8 mouse cellular contexts compared by ENCODE assay signal in the genomic region with DNA sequence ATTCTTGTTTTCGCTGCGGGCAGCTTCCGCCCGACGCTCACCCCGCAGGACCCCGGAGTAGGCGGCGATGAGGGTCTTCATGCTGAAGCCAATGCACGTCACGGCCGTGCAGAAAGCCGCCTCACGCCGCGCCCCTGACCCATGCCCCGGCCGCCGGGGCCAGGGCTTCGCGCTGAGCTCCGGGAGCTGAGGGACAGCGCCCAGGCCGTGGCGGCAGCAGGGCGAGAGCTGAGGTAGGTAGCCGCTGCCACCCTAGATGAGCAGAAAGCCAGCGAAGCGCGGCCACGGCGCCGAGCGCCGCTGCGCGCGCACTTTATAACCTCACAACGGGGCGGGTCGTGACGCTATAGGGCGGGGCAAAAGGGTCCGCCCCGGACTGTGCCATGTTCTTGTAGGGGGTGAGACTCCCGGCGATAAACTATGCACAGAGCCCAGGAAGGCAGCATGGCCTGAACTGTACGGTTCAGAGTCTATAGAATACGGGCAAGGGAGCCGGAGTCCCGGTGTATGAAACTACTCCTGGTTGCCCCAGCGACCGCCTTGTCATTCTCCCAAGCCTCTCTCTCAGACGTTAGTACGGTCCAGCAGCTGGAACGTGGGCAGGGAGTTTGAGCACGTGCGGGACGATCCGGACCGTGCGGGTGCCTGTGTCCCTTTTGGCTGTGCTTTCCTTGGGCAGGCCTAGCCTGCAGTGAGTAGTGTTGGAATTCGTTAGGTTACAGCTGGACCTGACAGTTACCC. TPM values are rescaled to one million over a fixed set of nuclear protein-coding genes. Genes with fewer than 3 reads are reported as not detected.
DNase-seq lines count a peak whose midpoint lies in the region; ATAC-seq and TF ChIP-seq lines count a peak whose summit lies in the region.

Gene Dgat2 (minus strand): TSS at position 288 of the 741 bp plus-strand sequence.

- H3K27ac ChIP-seq in MEL (ENCODE audit: control insufficient read depth, low read depth, low read length) = peak within 1 kb of the TSS; percentile 65
- peak within 1 kb of the TSS; percentile 83 for H3K27ac ChIP-seq in cerebellum, adult 2 months (ENCODE audit: insufficient read depth, low read length)
- H3K27ac ChIP-seq in lung, embryonic 16.5 days (ENCODE audit: low read length) = peak within 1 kb of the TSS; percentile 91

- H3K4me3 ChIP-seq in MEL (ENCODE audit: control insufficient read depth in 1 of 2, insufficient read depth in 1 of 2, low read depth in 2 of 2, low read length in 2 of 2) = peak within 1 kb of the TSS; percentile 49 to 70
- peak within 1 kb of the TSS; percentile 64 for H3K4me3 ChIP-seq in cerebellum, adult 2 months (replicated peaks; ENCODE audit: insufficient read depth, low read depth, low read length)
- H3K4me3 ChIP-seq in lung, embryonic 16.5 days (ENCODE audit: low read length) = peak within 1 kb of the TSS; percentile 80

- no peak for TF ChIP-seq CTCF in MEL (IDR thresholded peaks at IDR 0.05 in 2 of 3, conservative IDR thresholded peaks at IDR 0.05 in 1 of 3; ENCODE audit: control insufficient read depth in 1 of 3, insufficient read depth in 1 of 3, low read depth in 2 of 3, low read length in 3 of 3, poor library complexity in 1 of 3, severe bottlenecking in 1 of 3)
- no peak for TF ChIP-seq CTCF in cerebellum, adult 2 months (IDR thresholded peaks at IDR 0.05; ENCODE audit: borderline replicate concordance, insufficient read depth, low read depth, low read length)

- H3K4me2 ChIP-seq in lung, embryonic 16.5 days (ENCODE audit: low read depth, low read length) = peak within 1 kb of the TSS; percentile 98

- peak in 1 of 2 experiments; percentile 4; a peak in 1 of 4 replicates for TF ChIP-seq EP300 in MEL (IDR thresholded peaks at IDR 0.05; ENCODE audit: low read depth in 1 of 2, low read length in 2 of 2)

- H3K79me2 ChIP-seq in MEL (ENCODE audit: control insufficient read depth, insufficient read depth, low read length, poor library complexity) = no peaks in the 10 kb centered on the region; the same call in 1 of the 2 replicates

- H3K4me1 ChIP-seq in MEL (ENCODE audit: control insufficient read depth in 1 of 2, insufficient read depth in 2 of 2, low read length in 2 of 2) = peaks cover 8 to 30% of the 10 kb centered on the region in 2 experiments
- H3K4me1 ChIP-seq in cerebellum, adult 2 months (ENCODE audit: control insufficient read depth, insufficient read depth, low read length) = peaks cover 12% of the 10 kb centered on the region; the same call in 1 of the 2 replicates
- peaks cover 9% of the 10 kb centered on the region for H3K4me1 ChIP-seq in lung, embryonic 16.5 days (replicated peaks; ENCODE audit: control insufficient read depth, insufficient read depth, low read length)

- TF ChIP-seq RAD21 in MEL (IDR thresholded peaks at IDR 0.05; ENCODE audit: low read depth, low read length) = no peak

- peak; percentile 91 for DNase-seq in MEL (ENCODE audit: low read depth, low spot score)
- peak; percentile 90 to 96 for DNase-seq in cerebellum, adult 2 months
- DNase-seq in forelimb bud, embryonic 11.5 days (ENCODE audit: low read depth, low spot score) = peak; percentile 95
- peak; percentile 86 for DNase-seq in layer of hippocampus, adult 9-10 months (ENCODE audit: low spot score)
- DNase-seq in ovary, postnatal 10 days (ENCODE audit: low spot score) = peak; percentile 96
- DNase-seq in thymus, postnatal 10 days (ENCODE audit: low spot score in 2 of 2) = peak; percentile 81 to 93

- peak within 1 kb of the TSS; percentile 79 for H3K9ac ChIP-seq in MEL (ENCODE audit: control insufficient read depth, low read depth, low read length, poor library complexity, severe bottlenecking)
- peak within 1 kb of the TSS; percentile 91 for H3K9ac ChIP-seq in lung, embryonic 16.5 days (ENCODE audit: low read length)

- TF ChIP-seq POLR2A in MEL (IDR thresholded peaks at IDR 0.05; ENCODE audit: control insufficient read depth in 1 of 2, insufficient read depth in 1 of 2, low read depth in 1 of 2, low read length in 2 of 2, poor library complexity in 1 of 2) = peak; percentile 94 to 99
- peak; percentile 98 for TF ChIP-seq POLR2A in cerebellum, adult 2 months (IDR thresholded peaks at IDR 0.05; ENCODE audit: borderline replicate concordance, insufficient read depth, low read length)

- H3K9me3 ChIP-seq in MEL (replicated peaks; ENCODE audit: insufficient read depth, low read length) = no peaks in the 10 kb centered on the region
- H3K9me3 ChIP-seq in lung, embryonic 16.5 days (ENCODE audit: control insufficient read depth, low read length) = no peaks in the 10 kb centered on the region

- peak; percentile 69 to 81 for ATAC-seq in hematopoietic stem cell, adult 5-6 weeks (replicated peaks in 1 of 2; ENCODE audit: insufficient read depth in 1 of 2, low FRiP score in 2 of 2, low TSS enrichment in 1 of 2, low read depth in 1 of 2, poor library complexity in 2 of 2, severe bottlenecking in 2 of 2)
- peak; percentile 98 for ATAC-seq in lung, embryonic 16.5 days (ENCODE audit: low read depth)

- H3K36me3 ChIP-seq in MEL (ENCODE audit: control insufficient read depth in 1 of 2, insufficient read depth in 2 of 2, low read length in 2 of 2) = peaks cover 0 to 14% of the 10 kb centered on the region in 2 experiments; a peak in 2 of 4 replicates
- no peaks in the 10 kb centered on the region for H3K36me3 ChIP-seq in lung, embryonic 16.5 days (ENCODE audit: control insufficient read depth, insufficient read depth, low read length)

- H3K27me3 ChIP-seq in MEL (ENCODE audit: control insufficient read depth in 1 of 2, insufficient read depth in 2 of 2, low read length in 2 of 2) = peaks cover 1 to 2% of the 10 kb centered on the region in 2 experiments; a peak in 1 of 4 replicates
- H3K27me3 ChIP-seq in cerebellum, adult 2 months (ENCODE audit: control insufficient read depth, insufficient read depth, low read length) = no peaks in the 10 kb centered on the region
- no peaks in the 10 kb centered on the region for H3K27me3 ChIP-seq in lung, embryonic 16.5 days (ENCODE audit: control insufficient read depth, insufficient read depth, low read depth, low read length)

- WGBS in cerebellum, adult 2 months = under 1% methylated on average over 63 of the region's 63 CpGs
- under 1% methylated on average over 63 of the region's 63 CpGs for WGBS in lung, embryonic 16.5 days

TF ChIP-seq in MEL, 35 proteins besides CTCF, POLR2A, EP300 and RAD21 (continues in another document):
- no peak for TF ChIP-seq MAFK (IDR thresholded peaks at IDR 0.05; ENCODE audit: borderline replicate concordance, low read depth, low read length)
- no peak for TF ChIP-seq CHD2 (IDR thresholded peaks at IDR 0.05; ENCODE audit: low read length)
- no peak for TF ChIP-seq POLR2AphosphoS5 (IDR thresholded peaks at IDR 0.05; ENCODE audit: borderline replicate concordance, low read depth, low read length)
- peak; percentile 29 for TF ChIP-seq ETS1 (IDR thresholded peaks at IDR 0.05; ENCODE audit: low read depth, low read length)
- no peak for TF ChIP-seq ZC3H11A (IDR thresholded peaks at IDR 0.05; ENCODE audit: low read depth, low read length)
- TF ChIP-seq GATA1 (IDR thresholded peaks at IDR 0.05; ENCODE audit: low read depth, low read length) = no peak
- no peak for TF ChIP-seq GABPA (IDR thresholded peaks at IDR 0.05; ENCODE audit: low read depth, low read length)
- TF ChIP-seq NELFE (IDR thresholded peaks at IDR 0.05; ENCODE audit: low read depth, low read length) = peak; percentile 98
- TF ChIP-seq KAT2A (conservative IDR thresholded peaks at IDR 0.05; ENCODE audit: low read depth, low read length) = no peak
- no peak for TF ChIP-seq MAZ (IDR thresholded peaks at IDR 0.05; ENCODE audit: low read depth, low read length)
- peak; percentile 97 for TF ChIP-seq TBP (IDR thresholded peaks at IDR 0.05; ENCODE audit: low read depth, low read length)
- TF ChIP-seq UBTF (IDR thresholded peaks at IDR 0.05; ENCODE audit: borderline replicate concordance, insufficient read depth, low read depth, low read length) = no peak
- no peak for TF ChIP-seq MYB (IDR thresholded peaks at IDR 0.05; ENCODE audit: low read depth, low read length)
- no peak for TF ChIP-seq USF2 (IDR thresholded peaks at IDR 0.05; ENCODE audit: borderline replicate concordance in 1 of 2, insufficient read depth in 1 of 2, low read depth in 1 of 2, low read length in 2 of 2)
- no peak for TF ChIP-seq E2F4 (IDR thresholded peaks at IDR 0.05; ENCODE audit: borderline replicate concordance, low read depth, low read length)
- peak; percentile 99 for TF ChIP-seq MXI1 (IDR thresholded peaks at IDR 0.05; ENCODE audit: low read depth, low read length)
- no peak for TF ChIP-seq TAL1 (IDR thresholded peaks at IDR 0.05; ENCODE audit: low read length)
- TF ChIP-seq ZNF384 (IDR thresholded peaks at IDR 0.05; ENCODE audit: low read depth, low read length) = no peak
- TF ChIP-seq ZKSCAN1 (IDR thresholded peaks at IDR 0.05; ENCODE audit: low read depth, low read length) = no peak
- TF ChIP-seq ZMIZ1 (IDR thresholded peaks at IDR 0.05; ENCODE audit: low read depth, low read length) = peak; percentile 95
- TF ChIP-seq JUND (IDR thresholded peaks at IDR 0.05; ENCODE audit: low read depth, low read length) = no peak; the same call in 1 of the 2 replicates
- peak; percentile 98 for TF ChIP-seq BHLHE40 (IDR thresholded peaks at IDR 0.05; ENCODE audit: borderline replicate concordance, low read depth, low read length)
- TF ChIP-seq SMC3 (IDR thresholded peaks at IDR 0.05; ENCODE audit: low read depth, low read length) = no peak
- TF ChIP-seq RCOR1 (IDR thresholded peaks at IDR 0.05; ENCODE audit: low read depth, low read length) = no peak
- peak; percentile 99 for TF ChIP-seq MYC (IDR thresholded peaks at IDR 0.05; ENCODE audit: low read depth, low read length)
- no peak for TF ChIP-seq TCF12 (IDR thresholded peaks at IDR 0.05; ENCODE audit: low read depth, low read length)
- no peak for TF ChIP-seq ELF1 (IDR thresholded peaks at IDR 0.05; ENCODE audit: low read depth, low read length)
- TF ChIP-seq CHD1 (IDR thresholded peaks at IDR 0.05; ENCODE audit: low read depth, low read length) = peak; percentile 100
- no peak for TF ChIP-seq MEF2A (IDR thresholded peaks at IDR 0.05; ENCODE audit: extremely low read depth, insufficient replicate concordance, low read depth, low read length, poor library complexity, severe bottlenecking)
- TF ChIP-seq USF1 (IDR thresholded peaks at IDR 0.05; ENCODE audit: low read depth, low read length) = peak; percentile 77

RNA-seq across cellular contexts. Expression of gene Dgat2, which starts in this region (rescaled TPM):
- total RNA-seq in MEL (2012; rRNA removed) = 4.1 and 4.5 TPM in 2 replicates
- 1 to 10 TPM in 1 of 2 experiments, not detected in 1; 7.7 TPM for polyA plus RNA-seq in MEL (2012; ENCODE audit: insufficient read depth in 1 of 2, insufficient read length in 2 of 2, low read depth in 1 of 2, low replicate concordance in 2 of 2, missing spikeins in 1 of 2)
- 26.2 and 28.1 TPM in 2 replicates for polyA plus RNA-seq in cerebellum, adult 2 months (2012; rRNA removed)
- 0.69 and 5.9 TPM in 2 replicates for total RNA-seq in hematopoietic stem cell, adult 5-6 weeks (2017)
- polyA plus RNA-seq in lung, embryonic 16.5 days (2015; fragmentation: Nextera tagmentation; extraction: Ambion mirVana) = 38.3 and 41.9 TPM in 2 replicates

Comparison
In these comparisons a context has a peak if more than half of its experiments do, and no peak if none do; other contexts are left out.
1. Peak in every context shown above with its lines: DNase-seq, ATAC-seq, H3K4me3 ChIP-seq and H3K27ac ChIP-seq.